Mouse (Mus musculus) lung, embryonic 14.5 days (tissue): Measurements from ENCODE around the gene Trim41. TPM values are rescaled to one million over a fixed set of nuclear protein-coding genes. Genes with fewer than 3 reads are reported as not detected.
A peak's percentile ranks its signal among the peaks of the same experiment; 100 is the strongest.

Experiments used
- ATAC-seq: fragments of 200-750 bp; cut with Nextera tagmentation; 2 replicates; pipeline ENCODE4 v1.8.0; 2017; ENCODE audit warnings: mild to moderate bottlenecking, moderate TSS enrichment, moderate library complexity; ENCODE audit not compliant: insufficient read depth
- DNase-seq: peaks from one replicate; pipeline ENCODE4 v3.0.0-alpha.2; 2015
- H3K27ac ChIP-seq: fragments of 300-500 bp; sonication (generic); 2 replicates; pipeline ENCODE4 v1.5.1; 2014; ENCODE audit warnings: low read depth, mild to moderate bottlenecking, moderate library complexity
- H3K27me3 ChIP-seq: fragments of 300-500 bp; sonication (generic); 2 replicates; pipeline ENCODE4 v1.6.1; 2014; ENCODE audit warnings: low read length, control low read depth; ENCODE audit not compliant: insufficient read depth
- H3K36me3 ChIP-seq: fragments of 300-500 bp; sonication (generic); 2 replicates; pipeline ENCODE4 v1.6.1; 2014; ENCODE audit warnings: control low read depth; ENCODE audit not compliant: insufficient read depth
- H3K4me1 ChIP-seq: fragments of 300-500 bp; sonication (generic); 2 replicates; pipeline ENCODE4 v1.6.1; 2014; ENCODE audit warnings: antibody characterized with exemption, control low read depth; ENCODE audit not compliant: insufficient read depth
- H3K4me2 ChIP-seq: fragments of 300-500 bp; sonication (generic); 2 replicates; pipeline ENCODE4 v1.6.1; 2014; ENCODE audit warnings: mild to moderate bottlenecking
- H3K4me3 ChIP-seq: fragments of 300-500 bp; sonication (generic); 2 replicates; pipeline ENCODE4 v1.5.1; 2014; ENCODE audit warnings: low read depth, low read length
- H3K9ac ChIP-seq: fragments of 300-500 bp; sonication (generic); 2 replicates; pipeline ENCODE4 v1.6.1; 2014
- H3K9me3 ChIP-seq: fragments of 300-500 bp; sonication (generic); 2 replicates; pipeline ENCODE4 v1.6.1; 2016; ENCODE audit warnings: low read depth, low read length, control low read depth
- CTCF ChIP-seq: IDR thresholded peaks from 2 replicates; pipeline ENCODE4 v1.5.1; 2016; ENCODE audit warnings: antibody characterized with exemption, low read depth
- WGBS: fragments of 180-500 bp; shearing (Covaris S2); extraction: QIAGEN DNeasy Blood & Tissue Kit; methylation state at CpG from one replicate; pipeline ENCODE4 v1.1.7; 2014; 5-methylcytosine and 5-hydroxymethylcytosine counted together
- polyA plus RNA-seq: library from polyadenylated mRNA; unstranded; fragments of >200 nt; fragmentation: Nextera tagmentation; extraction: Ambion mirVana; gene quantifications from 2 replicates; pipeline ENCODE4 v1.2.1, GENCODE M21; 2014

Gene Trim41
- polyA plus RNA-seq, 1 experiment from 2014 or later = 4.6 TPM

DNA sequence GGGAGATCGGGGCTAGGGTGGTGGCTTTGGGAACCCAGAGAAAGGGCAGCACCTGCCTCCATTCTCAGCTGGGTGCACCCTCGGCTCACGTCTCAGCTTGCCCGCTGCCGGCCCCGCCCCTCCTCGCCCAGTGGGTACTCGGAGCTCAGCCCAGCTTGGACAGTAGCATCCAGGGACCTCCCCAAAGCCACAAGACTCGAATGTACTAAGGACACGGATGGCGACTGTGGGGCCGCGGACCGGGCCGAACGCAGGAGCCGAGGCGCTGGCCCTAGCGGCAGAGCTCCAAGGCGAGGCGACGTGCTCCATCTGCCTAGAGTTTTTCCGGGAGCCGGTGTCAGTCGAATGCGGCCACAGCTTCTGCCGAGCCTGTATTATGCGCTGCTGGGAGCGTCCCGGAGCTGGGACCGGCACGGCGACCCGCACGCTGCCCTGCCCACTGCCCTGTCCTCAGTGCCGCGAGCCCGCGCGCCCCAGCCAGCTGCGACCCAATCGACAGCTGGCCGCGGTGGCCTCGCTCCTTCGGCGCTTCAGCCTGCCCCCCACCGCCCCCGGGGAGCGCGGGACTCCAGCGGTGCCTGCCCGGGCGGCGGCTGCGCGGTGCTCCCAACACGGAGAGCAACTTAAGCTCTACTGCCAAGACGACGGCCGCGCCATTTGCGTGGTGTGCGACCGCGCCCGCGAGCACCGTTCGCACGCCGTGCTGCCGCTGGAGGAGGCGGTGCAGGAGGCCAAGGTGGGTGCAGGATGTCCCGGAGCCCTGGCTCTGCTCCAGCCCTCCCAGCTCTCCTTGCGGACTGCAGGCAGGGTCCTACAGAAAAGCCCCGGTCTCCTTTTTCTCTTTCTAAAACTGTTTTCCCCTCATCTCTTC, 20.4 kb upstream of the Trim41 start:
- Histone ChIP-seq H3K27ac (peak overlapping the region; percentile 24; the same call in 1 of the 2 replicates), H3K9ac (peak overlapping the region; percentile 72), H3K36me3 (no peaks in the 10 kb centered on the region), H3K9me3 (no peaks in the 10 kb centered on the region), H3K4me3 (peak overlapping the region; percentile 79), H3K4me1 (0 out of 2 replicates have a peak, but pooled peaks cover 3% of the 10 kb centered on the region), H3K27me3 (0 out of 2 replicates have a peak, but pooled peaks cover 4% of the 10 kb centered on the region), H3K4me2 (peak overlapping the region; percentile 90)
- no peak for TF ChIP-seq CTCF
- DNase-seq (peak; percentile 68), ATAC-seq (peak; percentile 18)
- WGBS = under 1% methylated on average over 77 of the region's 77 CpGs

DNA sequence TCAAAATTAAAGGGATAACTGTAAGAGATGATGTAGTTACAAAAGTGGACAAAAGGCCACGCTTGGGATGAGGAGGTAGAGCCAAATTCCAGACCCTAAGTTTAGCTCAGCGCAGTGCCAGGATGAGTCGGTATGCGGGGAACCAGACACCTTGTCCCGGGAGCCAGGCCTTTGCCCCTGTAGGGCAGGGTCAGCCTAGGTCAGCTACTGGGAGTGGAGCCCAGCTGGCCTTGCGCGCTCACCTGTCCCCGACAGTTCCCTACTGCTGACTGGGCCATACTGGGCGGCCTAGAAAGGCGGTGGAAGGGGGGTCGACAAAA, 19.8 kb upstream of the Trim41 start:
- no peak for TF ChIP-seq CTCF
- H3K4me3 ChIP-seq = peak overlapping the region; percentile 79
- H3K27me3 ChIP-seq = 0 out of 2 replicates have a peak, but pooled peaks cover 4% of the 10 kb centered on the region
- ATAC-seq (no peak), DNase-seq (no peak)
- no peak overlapping the region for H3K27ac ChIP-seq
- peak overlapping the region; percentile 72; the same call in 1 of the 2 replicates for H3K9ac ChIP-seq
- 9% methylated on average over 11 of the region's 11 CpGs for whole genome bisulfite sequencing
- no peaks in the 10 kb centered on the region for H3K9me3 ChIP-seq
- H3K4me2 ChIP-seq = peak overlapping the region; percentile 90
- H3K36me3 ChIP-seq = no peaks in the 10 kb centered on the region
- 0 out of 2 replicates have a peak, but pooled peaks cover 3% of the 10 kb centered on the region for H3K4me1 ChIP-seq

DNA sequence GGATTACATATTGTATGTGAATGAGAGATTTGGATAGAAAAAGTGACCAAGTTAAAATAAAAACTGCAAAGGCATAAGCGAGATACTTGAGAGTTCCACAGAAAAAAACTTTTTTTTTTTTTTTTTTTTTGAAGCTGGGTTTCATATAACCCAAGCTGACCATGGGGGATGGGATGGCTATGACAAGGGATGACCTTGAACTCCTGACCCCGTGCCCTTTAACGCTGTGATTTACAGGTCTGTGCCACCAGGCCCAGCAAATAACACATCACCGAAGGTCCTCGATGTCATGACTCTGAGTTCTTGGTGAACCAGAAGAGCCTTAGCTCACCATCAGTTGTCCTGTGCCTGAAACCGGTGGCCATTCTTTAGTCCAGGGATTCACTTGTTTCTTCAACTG, 18.8 kb upstream of the Trim41 start:
- 72% methylated on average over 6 of the region's 6 CpGs for WGBS
- H3K4me2 ChIP-seq = no peak overlapping the region
- H3K9ac ChIP-seq = no peak overlapping the region
- H3K36me3 ChIP-seq = no peaks in the 10 kb centered on the region
- no peak overlapping the region for H3K4me3 ChIP-seq
- DNase-seq (no peak), ATAC-seq (no peak)
- H3K9me3 ChIP-seq = no peaks in the 10 kb centered on the region
- 0 out of 2 replicates have a peak, but pooled peaks cover 4% of the 10 kb centered on the region for H3K27me3 ChIP-seq
- H3K4me1 ChIP-seq = 0 out of 2 replicates have a peak, but pooled peaks cover 3% of the 10 kb centered on the region
- H3K27ac ChIP-seq = no peak overlapping the region
- no peak for TF ChIP-seq CTCF

DNA sequence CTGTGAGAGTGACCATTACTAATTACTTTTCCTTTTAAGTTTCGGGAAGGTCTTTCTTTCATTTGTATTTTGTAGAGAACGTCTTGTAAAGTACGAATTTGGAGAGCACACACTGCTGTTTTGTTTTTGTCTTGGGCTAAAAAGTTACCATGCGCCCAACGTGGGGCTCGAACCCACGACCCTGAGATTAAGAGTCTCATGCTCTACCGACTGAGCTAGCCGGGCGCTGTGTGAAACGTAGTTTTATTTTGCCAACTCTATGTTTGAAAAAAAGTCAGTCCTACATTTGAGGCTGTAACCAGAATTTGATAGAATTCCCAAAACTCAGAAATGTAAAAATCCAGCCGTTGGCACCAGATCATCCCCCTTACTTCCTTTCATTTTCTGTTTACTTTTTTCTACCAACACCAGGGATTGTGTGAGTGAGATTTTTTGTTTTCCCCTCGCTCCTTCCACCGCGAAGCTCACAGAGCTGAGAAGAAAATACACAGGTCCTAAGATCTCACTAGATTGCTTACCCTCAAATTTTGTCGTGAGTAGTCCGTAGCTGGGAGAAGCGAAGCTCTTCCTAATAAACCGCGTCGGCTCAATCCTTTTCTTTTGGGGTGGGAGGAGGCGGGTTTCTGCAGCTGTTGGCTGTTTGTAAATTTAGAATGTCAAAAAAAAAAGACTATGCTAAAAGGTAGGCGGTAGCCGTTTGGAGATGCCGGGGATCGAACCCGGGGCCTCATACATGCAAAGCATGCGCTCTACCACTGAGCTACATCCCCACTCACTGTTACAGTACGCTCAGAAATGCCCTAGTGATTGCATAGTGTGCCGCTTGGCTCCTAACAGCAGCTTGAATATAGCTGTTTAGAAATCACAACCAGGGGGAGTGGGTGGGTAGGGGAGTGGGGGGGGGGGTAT, 16.8 kb upstream of the Trim41 start:
- DNase-seq = peak; percentile 96
- Histone ChIP-seq H3K27me3 (0 out of 2 replicates have a peak, but pooled peaks cover 4% of the 10 kb centered on the region), H3K9ac (peak overlapping the region; percentile 65), H3K4me1 (0 out of 2 replicates have a peak, but pooled peaks cover 3% of the 10 kb centered on the region), H3K36me3 (no peaks in the 10 kb centered on the region), H3K4me3 (peak overlapping the region; percentile 68), H3K27ac (peak overlapping the region; percentile 64; the same call in 1 of the 2 replicates), H3K9me3 (no peaks in the 10 kb centered on the region), H3K4me2 (peak overlapping the region; percentile 70)
- peak; percentile 91 for ATAC-seq
- under 1% methylated on average over 30 of the region's 30 CpGs for WGBS
- TF ChIP-seq CTCF = 0 out of 2 replicates have a peak, but pooled peaks have one; percentile 5

DNA sequence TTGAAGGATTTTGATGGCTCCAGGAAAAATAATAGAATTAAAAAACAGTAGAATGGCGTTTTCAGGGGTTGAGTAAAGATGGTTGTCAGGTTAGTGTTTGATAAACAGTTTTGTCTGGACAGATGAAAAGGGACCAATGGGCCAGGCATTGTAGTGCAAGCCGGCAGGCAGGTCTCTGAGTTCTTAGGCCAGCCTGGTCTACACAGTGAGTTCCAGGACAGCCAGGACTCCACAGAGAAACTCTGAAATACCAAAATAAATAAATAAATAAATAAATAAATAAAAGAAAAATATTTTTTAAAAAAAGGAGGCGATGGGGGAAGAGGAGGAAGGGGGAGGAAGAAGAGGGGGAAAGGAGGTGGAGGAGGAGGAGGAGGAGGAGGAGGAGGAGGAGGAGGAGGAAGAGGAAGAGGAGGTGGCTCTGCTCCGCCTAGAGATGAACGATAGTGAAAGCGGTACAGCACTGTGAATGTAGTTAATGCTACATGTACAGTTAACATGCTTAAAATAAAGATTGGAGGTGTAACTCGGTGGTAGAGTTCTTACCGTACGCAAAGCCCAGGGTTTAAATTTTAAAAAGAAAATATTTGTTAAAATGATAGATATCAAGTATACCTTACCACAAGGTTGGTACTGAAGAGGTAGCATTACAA, 16.1 kb upstream of the Trim41 start:
- WGBS = 36% methylated on average over 9 of the region's 9 CpGs
- Histone ChIP-seq H3K9me3 (no peaks in the 10 kb centered on the region), H3K36me3 (no peaks in the 10 kb centered on the region), H3K9ac (no peak overlapping the region), H3K4me1 (0 out of 2 replicates have a peak, but pooled peaks cover 3% of the 10 kb centered on the region), H3K4me2 (peak overlapping the region; percentile 70), H3K27me3 (0 out of 2 replicates have a peak, but pooled peaks cover 4% of the 10 kb centered on the region), H3K4me3 (peak overlapping the region; percentile 68), H3K27ac (no peak overlapping the region)
- DNase-seq (no peak), ATAC-seq (no peak)
- no peak for TF ChIP-seq CTCF

DNA sequence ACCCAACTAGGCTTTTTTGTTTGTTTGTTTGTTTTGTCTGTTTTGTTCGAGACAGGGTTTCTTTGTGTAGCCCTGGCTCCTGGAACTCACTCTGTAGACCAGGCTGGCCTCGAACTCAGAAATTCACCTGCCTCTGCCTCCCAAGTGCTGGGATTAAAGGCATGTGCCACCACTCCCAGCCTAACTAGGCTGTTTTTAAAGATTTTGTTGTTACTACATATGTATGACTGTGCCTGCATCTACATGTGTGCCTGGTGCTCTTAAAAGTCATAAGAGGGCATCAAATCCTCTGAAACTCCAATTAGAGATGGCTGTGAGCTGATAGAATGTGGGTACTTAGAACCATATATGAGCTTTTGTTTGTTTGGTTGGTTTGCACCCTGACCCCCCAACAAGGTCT, 14.1 kb upstream of the Trim41 start:
- no peak for ATAC-seq
- H3K27ac ChIP-seq = no peak overlapping the region
- no peak for TF ChIP-seq CTCF

More for the DNA sequence above, 14.1 kb upstream of the Trim41 start:
- Histone ChIP-seq H3K27me3 (0 out of 2 replicates have a peak, but pooled peaks cover 4% of the 10 kb centered on the region), H3K4me3 (no peak overlapping the region), H3K4me1 (no peaks in the 10 kb centered on the region), H3K9me3 (no peaks in the 10 kb centered on the region), H3K9ac (no peak overlapping the region), H3K4me2 (no peak overlapping the region), H3K36me3 (no peaks in the 10 kb centered on the region)
- no peak for DNase-seq
- WGBS = 72% methylated on average over 2 of the region's 2 CpGs
